Mouse (Mus musculus) right cerebral cortex, postnatal 4 days (tissue): ENCODE data around the gene Kdm2b.

Experiments used
- DNase-seq: peaks from one replicate; pipeline ENCODE4 v3.0.0-alpha.2; 2022

Kdm2b gene

GRCm38 (mm10) chr5:122888612-122889214 is 100.9 kb downstream of the Kdm2b start:
- DNase-seq, result no peak

DNA sequence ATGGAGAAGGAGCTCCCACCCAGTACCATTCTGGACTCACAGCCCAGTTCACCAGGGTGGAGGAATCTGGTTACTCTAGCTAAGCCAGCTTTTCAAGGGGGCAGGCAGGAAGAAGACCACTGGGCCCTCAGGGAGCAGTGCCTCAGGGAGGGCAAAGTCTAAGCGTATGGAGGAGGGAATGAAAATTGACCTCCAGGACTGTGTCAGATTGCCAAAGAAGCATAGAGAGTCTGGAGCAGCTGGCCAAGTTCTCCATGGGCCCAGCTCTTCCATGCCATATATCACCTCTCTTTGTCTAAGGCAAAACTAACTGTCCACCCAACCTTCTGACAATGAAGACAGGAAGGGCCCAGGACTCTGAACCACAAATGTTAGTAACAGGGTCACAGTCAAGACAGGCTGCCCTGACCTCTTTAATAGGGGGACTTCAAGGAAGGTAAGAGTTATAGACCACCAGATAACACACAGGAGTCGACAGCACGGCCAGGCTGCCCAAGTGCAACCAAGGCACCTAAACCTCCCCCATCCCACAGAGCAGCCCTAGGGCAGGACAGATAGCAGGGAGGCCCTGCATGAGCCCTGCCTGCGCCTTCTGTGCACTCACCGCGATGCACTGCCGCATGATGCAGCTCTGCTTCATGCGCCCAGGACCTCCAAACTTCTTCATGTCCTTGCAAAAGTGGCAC is 101.6 kb downstream of the Kdm2b start:
- DNase-seq, result no peak

- no peak for DNase-seq
These were observed 102.6 kb downstream of the Kdm2b start for GRCm38 (mm10) chr5:122887033-122887432.

DNA sequence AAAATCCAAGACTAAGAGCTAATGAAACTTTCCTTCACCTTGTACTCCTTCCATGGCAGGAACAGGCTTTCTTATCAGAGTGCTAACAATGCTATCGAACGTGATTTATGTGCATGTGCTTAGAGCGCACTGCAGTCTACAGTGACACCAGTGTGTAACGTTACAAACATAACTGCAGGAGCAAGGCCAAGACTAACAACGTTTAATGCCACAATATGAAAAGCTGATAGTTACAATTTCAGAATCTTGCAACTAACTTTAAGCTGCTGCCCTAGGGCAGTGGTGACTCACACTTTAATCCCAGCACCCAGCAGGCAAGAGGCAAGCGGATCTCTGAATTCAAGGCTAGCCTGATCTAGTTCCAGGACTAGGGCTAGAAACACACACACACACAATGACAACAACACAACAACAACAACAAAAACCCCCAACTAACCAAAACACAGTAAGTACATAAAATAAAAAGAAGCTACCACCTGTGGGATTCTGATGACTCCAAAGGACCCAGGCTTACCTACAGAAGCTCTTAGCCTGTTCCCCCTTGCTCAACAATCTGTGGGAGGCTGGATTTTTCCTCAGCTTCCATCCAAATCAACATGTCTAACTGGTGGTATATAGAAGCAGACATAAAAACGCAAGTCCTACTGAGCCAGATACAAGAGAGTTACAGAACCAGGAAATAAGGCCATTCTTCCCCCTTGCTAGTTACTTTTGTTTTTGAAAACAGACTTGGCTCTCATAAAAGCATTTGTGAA is 104.9 kb downstream of the Kdm2b start:
- DNase-seq, result no peak

DNA sequence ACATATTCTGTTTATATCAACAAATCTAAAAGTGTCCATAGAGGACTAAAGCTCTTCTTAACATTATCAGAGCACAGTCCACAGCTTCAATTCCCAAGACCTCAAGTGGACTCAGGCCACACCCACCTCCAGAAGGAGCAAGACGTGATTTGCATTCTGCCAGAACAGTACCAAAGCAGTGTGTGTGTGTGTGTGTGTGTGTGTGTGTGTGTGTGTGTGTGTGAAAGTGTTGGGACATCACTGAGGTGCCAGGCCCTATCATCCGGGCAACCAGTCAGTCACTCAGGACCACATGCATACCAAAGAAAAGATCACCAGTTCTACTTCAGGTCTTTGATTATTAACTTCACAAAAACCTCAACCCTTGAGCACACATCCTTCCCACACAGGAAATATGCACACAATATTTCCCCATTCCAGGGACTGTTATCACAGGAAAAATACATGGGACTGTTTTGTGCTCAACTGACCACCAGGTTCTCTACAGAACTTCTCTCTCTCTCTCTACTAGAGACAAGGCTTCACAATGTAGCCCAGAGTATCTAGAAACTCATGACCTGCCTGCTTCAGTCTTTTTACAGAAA is 105.9 kb downstream of the Kdm2b start:
- DNase-seq, result no peak

- DNase-seq, result no peak
These were observed 106.4 kb downstream of the Kdm2b start for GRCm38 (mm10) chr5:122883237-122883636.

DNA sequence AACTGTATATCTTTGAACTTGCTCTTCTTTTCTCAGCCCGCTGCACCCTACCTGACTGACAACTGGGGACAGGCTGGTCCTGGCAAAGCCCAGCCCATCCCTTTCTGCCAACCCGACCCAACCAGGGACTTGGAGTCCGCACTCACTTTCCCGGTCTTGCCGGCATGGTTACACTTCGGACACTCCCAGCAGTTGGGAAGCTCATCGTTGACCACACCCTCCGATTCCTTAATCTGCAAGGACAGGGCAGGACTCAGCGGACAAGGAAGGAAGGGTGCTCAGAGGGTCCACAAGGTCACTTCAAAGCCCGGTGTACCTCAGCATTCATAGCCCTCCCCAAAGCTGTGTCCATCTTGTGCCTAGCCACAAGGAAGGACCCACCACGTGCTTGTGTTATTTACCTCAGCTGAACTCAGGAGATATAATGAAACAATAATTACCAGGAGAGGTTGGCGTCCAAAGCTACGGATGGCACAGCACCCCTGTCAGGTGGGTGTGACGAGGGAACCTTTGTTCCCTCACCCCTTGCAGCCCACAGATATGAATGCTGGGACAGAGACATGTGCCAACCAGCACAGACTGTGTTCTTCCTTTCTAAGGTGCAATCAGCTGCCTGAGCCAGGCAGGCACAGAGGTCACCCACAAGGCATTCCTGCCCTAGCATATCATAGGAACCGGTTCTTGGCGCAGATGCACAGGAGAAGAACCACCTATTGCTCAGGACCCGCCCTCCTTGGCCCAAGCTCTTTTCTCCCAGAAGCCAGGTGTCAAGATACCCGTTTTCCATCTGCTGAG is 107.2 kb downstream of the Kdm2b start:
- no peak for DNase-seq

DNA sequence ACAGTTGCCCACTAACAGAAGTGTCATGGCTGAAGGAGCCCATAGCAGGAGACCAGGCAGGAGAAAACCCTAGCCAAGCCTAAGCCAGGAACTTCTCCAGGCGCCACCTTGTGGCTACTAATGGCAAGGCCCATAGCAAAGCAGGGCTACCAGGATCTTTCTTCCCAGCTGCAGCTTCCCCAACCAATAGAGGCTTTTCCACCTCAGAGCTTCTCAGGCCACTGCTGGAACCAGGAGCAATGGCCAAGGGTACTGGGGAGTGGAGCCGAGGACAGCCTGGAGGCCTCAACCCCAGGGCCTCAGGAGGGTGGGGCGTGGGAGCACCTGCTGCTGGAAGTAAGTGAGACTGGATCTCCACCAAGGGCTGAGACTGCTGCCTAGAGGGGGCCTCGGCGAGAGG is 108.3 kb downstream of the Kdm2b start:
- DNase-seq, result peak; percentile 72

GRCm38 (mm10) chr5:122880241-122880980 is 109.2 kb downstream of the Kdm2b start:
- DNase-seq, result no peak

DNA sequence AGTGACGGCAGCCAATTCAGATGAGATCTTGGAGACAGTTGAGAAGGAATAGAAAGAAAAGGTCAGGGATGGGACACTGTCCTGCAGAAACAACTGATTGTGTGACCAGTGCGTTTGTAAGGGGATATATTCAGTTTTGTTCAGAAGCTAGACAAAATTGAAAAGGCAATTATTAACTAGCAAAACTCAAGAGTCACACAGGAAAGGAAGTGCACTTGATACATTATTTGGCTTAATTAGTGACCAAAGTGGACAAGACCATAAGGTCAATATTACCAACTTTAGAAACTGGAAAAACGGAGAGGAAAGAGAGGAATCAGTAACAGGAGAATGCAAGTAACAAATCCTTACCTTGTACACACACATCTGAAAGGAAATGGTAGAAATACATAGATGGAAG is 113.0 kb downstream of the Kdm2b start:
- no peak for DNase-seq

- DNase-seq, result no peak
These were observed 115.3 kb downstream of the Kdm2b start for GRCm38 (mm10) chr5:122874359-122874758.

GRCm38 (mm10) chr5:122873573-122873972 is 116.0 kb downstream of the Kdm2b start:
- DNase-seq, result no peak

- DNase-seq, result no peak
These were observed 117.0 kb downstream of the Kdm2b start for GRCm38 (mm10) chr5:122872626-122873025.

DNA sequence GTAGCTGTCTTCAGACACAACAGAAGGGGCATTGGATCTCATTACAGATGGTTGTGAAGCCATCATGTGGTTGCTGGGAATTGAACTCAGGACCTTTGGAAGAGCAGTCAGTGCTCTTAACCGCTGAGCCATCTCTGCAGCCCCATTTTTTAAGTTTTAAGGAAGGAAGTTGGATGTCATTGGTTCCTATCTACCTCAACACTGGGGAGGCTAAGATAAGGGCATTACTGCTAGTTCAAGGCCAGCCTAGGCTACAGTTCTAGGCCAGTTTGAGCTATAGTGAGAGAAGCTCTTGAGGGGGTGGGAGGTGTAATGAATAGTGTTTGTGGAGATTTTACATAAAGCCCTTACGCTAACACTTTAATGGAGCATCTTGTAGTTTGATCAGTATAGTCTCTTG is 126.6 kb downstream of the Kdm2b start:
- no peak for DNase-seq

DNA sequence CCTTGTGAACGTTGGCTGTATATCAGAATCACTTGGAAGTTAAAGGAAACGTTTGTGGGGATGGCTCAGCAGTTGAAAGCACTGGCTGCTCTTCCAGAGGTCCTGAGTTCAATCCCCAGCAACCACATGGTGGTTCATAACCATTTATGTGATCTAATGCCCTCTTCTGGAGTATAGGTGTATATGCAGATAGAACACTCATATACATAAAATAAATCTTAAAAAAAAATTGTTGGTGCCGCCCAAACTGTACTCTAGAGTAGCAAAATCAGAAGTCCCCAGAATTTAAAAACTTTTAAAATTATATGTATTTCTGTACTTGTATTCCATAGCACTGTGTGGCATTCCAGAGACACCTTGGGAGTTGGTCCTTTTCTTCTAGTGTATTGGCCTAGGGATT is 133.8 kb downstream of the Kdm2b start:
- DNase-seq, result no peak

DNA sequence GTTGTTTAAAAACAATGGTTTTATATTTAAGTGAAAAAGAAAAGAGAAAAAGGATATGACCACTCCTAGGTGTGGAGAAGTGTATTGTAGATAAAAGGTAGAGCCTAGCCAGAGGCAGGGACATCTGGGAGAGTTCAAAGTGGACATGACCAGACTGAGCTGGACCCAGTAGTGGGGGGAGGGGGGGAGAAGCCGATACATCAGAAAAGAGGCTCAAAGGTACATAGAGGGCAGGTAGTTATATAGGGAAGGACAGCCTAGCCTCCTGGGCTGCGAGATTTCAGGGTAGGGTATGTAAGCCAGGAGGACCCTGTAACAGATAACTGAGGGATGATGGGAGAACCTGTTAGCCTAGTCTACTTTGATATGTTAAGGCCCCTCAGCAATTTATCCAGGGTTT is 137.0 kb downstream of the Kdm2b start:
- DNase-seq, result no peak

DNA sequence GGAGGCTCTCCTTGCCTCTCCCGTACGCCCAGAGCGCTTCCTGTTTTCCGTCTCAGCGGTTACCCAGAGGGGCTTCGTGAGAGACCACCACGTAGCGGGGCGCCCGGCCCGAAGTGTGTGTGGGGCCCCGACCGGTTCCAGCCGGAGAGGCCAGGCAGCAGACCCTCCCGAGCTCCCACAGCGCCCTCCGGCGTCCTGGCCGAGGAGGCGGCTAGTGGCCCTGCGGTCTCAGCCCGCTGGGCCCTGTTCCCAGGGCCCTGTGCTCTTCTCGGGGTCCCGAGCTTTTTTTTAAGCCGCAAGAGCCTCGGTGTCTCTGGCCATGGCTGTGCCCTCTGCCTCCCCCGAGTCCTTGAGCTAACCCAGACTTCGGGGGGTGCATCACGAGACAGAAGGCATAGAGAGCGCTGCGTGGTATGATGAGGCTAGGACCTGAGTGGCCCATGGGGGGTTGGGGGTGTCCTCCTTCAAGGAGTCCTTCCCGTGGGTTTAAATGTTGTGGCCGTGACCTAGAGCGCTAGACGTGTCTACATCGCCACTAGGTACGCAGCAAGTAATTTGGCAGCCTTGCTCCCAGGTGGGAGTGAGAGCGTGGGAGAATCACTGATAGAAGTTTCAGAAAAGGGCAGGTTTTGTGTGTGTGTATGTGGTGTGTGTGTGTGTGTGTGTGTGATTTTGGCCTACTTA is 139.2 kb downstream of the Kdm2b start:
- DNase-seq, result no peak

- peak; percentile 96 for DNase-seq
These were observed 139.9 kb downstream of the Kdm2b start, which contains the start of gene Rnf34 for GRCm38 (mm10) chr5:122849521-122850318. TSS of gene Rnf34 (plus strand) at chr5:122850048.

DNA sequence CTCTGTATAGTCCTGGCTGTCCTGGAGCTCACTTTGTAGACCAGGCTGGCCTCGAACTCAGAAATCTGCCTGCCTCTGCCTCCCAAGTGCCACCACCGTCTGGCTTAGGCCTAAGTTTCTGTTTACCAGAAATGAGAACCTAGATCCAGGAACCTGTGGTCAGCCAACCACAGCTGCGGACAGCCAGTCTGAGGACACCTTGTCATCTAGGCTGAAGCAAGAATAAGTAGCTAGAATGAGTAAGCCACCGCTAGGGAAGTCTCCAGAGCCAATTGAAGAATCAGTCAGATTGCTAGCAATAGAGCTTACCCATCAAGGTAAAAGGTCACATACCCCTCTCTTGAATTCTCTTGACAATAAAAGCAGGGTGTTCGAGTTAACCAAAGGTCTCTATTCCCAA is 145.8 kb downstream of the Kdm2b start:
- no peak for DNase-seq

- no peak for DNase-seq
These were observed 148.5 kb downstream of the Kdm2b start for GRCm38 (mm10) chr5:122841126-122841525.

DNA sequence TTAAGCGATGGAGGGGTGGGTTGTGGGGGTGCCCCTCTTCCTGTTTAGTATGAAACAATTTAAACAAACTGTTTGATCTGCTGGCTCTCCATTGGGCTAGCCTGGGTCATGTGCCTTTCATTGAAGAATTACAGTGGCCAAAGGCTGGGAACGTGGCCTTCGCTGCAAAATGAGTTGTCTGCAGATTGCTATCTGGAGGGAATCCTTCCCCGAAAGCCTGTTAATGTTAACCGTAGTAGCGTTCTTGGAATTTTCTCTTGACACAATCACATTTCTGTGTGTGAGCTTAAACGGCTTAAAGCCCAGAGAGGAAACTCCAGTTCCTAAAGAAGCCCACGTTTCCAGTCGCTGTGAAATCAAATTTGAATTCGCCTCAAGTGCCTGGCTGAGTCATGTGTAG is 156.6 kb downstream of the Kdm2b start:
- no peak for DNase-seq
